Mouse (Mus musculus): Measurements from ENCODE around the gene Thap4.

GRCm38 (mm10) chr1:93686245-93686960 lies 68.3 kb downstream of the Thap4 start:
- TF ChIP-seq CTCF (conservative IDR thresholded peaks at IDR 0.05; ENCODE audit: insufficient read depth, insufficient read length, low read depth, low read length) (peak; percentile 56), POLR2A (IDR thresholded peaks at IDR 0.05; ENCODE audit: low read depth, low read length) (no peak)

All from kidney, adult 2 months (tissue).